Mouse (Mus musculus): ENCODE results near the gene Cpxm2.

DNA sequence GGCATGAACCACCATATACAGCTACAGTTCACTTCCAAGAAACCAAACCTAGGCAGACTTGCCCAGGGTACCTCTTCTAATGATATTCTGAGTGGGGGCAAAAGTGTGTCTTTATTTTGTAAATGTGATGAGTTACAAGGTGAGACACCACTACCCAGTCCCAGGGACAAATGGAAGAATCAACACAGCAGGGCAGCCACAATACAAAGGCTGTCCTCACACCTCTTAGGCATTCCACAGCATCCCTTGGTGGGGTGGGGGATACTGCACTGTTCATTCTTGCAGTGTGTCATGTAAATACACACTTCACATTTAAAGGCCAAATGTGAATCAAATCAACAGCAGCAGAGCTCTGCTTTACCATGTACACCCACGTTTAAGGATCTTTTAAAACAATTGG lies 162.3 kb downstream of the Cpxm2 start:
- no peak for TF ChIP-seq CTCF (IDR thresholded peaks at IDR 0.05; ENCODE audit: control insufficient read depth, insufficient read depth, low read length)
- no peak for TF ChIP-seq POLR2A (IDR thresholded peaks at IDR 0.05; ENCODE audit: borderline replicate concordance, control insufficient read depth, low read depth, low read length)
